Mouse (Mus musculus): ENCODE results near the gene Arid1b.

DNA sequence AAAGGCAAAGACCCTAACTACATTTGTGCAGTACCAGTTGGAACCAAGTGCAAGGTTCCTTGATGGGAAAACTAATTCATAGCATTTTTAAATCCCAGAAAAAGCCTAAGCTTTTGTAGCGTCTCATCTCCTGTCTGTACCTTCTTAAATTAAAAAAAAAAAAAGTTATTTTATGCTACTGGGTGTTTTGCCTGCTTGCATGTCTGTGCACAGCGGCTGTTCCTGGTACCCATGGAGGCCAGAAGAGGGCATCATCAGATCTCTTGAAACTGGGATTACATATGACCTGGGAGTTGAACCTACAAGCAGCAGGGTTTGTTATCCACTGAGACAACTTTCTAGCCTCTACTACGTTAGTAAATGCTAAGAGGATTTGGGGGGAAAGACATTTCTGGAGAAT lies 196.2 kb downstream of the Arid1b start:
- TF ChIP-seq EP300 (IDR thresholded peaks at IDR 0.05; ENCODE audit: low read depth) = no peak
- peak; percentile 27; the same call in 1 of the 2 replicates for TF ChIP-seq CTCF (IDR thresholded peaks at IDR 0.05; ENCODE audit: low read depth)

All from liver, postnatal 0 days (tissue).